Mouse (Mus musculus) adrenal gland, postnatal 10 days (tissue): ENCODE measurements around the gene Gm9844. TPM values are rescaled to one million over a fixed set of nuclear protein-coding genes. Genes with fewer than 3 reads are reported as not detected.

Experiments
- DNase-seq: peaks from one replicate; pipeline ENCODE4 v3.0.0; 2021; ENCODE audit warnings: mixed read lengths
- total RNA-seq, 2 experiments: library from RNA; stranded (reverse); gene quantifications; 2 replicates each; pipeline ENCODE4 v1.2.3; 2021

Gm9844 gene
- total RNA-seq, 2 experiments from 2014 or later = 2.6 TPM; not detected in 1

DNA sequence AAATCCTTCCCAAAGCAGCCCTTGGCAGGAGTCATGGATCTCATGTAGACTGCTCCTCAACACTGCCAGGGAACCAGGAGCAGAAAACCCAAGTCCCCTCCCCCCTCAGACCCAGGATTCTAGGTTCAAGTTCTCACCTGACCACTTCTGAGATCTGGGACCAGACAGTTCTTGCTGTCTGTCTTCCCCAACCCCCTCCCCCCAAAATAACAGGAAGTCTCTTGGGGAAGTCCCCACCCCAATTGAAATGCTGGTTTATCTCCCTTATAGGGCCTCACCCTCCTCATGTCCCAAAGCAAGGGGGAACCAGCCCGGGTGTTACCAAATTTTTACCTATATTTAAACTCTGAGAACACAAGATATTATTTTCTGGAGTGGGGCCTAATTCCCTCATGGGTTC, 39.8 kb downstream of the Gm9844 start:
- DNase-seq = no peak

DNA sequence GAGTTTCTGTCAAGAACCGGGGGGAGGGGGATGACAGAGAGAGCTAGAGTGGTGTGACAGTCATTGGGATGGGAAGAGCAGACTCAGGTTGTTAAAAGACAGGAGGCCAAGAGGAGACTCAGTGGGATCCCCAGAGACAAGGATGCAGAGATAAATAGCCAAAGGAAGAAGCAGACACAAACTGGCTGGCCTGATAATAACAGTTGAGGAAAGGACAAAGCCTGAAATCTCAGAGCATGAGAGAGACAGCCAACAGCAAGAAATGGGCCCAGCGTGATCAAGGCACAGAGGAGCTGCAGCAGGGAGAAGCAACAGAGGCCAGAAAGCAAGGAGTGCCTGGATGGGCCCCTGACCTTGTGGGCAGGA, 40.2 kb downstream of the Gm9844 start:
- no peak for DNase-seq

DNA sequence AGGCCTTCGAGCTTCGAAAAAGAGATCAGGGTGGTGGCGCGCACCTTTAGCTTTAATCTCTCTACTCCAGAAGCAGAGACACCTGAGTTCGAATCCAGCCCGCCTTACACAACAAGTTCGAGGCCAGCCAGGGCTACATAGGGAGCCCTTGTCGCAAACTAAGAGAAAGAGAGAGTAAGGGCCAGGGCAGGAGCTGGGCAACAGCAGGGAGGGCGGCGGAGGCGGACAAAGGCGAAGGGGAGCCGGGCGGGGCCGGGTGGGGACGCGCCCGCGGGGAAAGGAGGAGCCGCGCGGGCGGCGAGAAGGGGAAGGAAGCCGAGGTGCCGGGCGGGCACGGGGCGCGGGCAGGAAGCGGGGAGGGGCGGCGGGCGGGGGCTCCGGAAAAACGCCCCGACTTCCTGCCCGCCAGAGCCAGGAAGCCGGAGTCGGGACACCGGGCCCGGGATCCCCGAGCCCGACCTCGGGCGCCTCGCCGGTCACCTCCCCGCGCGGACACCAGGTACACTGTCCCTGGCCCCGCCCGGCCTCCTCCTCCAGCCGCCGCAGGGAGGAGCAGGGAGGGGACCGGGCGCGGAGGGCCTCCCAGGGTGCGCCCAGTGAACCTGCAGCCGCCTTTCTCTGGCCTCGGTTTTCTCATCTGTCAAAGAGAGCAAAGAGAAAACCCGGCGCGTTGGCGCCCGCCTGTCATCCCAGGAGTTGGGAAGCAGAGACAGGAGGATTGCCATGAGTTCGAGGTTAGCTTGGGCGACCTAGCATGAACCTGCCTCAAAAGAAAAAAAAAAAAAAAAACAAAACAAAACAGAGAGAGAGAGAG, 40.8 kb downstream of the Gm9844 start, which contains the start of gene Arhgef1:
Gene Arhgef1, plus strand, starts transcription at position 283 of the 814 bp plus-strand sequence.
- DNase-seq = peak; percentile 79

DNA sequence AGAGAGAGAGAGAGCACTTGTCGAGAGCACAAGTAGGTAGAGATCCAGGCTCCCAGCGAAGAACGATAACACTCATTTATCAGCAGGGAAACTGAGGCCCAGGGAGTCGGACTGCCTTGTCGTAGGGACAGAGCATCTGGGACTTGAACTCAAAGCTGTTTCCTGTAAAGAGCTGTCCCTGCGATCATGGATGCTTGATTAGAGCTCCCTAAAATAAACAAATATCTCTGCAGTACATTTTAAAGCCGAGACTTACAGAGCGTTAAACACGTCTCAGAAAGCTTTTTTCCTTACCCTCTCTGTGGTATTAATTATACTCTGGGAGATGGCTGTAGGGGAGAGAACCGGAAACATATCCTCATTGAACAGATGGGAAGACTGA, 41.4 kb downstream of the Gm9844 start:
- DNase-seq = no peak

DNA sequence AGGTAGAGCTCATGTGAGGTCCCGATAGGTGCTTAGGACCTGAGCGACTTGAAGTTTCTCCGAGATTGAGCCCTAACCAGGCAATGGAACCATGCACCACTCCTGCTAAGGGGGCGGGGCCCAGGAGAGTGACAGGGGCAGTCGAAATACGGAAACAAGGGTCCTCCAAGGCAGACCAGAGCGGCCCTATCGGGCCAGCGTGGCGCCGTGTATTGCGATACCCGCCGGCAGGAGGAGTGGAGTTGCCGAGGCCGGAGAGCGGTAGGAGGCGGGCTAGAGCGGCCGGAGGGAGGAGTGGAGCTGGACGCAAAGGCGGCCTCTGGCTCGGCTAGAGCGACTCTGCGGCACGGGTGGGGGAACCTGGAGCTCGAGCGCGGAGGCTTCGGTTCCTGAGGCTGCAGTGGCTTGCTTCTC, 42.1 kb downstream of the Gm9844 start:
- peak; percentile 98 for DNase-seq

DNA sequence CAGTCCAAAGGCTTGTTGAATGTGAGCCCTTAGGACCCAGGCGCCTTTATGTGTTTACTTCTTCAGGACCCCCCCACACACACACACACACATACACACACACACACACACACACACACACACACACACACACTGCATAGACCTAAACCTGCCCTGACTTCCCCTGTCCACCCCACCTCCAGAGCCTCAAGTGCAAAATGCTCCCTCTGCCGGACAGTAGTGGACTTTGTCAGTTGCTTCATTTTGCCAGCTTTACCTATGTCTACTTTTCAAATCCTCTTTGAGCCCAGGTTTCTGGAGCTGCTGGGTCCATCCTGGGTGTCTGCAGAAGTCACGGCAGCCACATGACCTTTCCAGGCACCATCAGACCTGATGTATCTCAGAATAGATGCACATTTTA, 42.9 kb downstream of the Gm9844 start:
- DNase-seq = peak; percentile 75

DNA sequence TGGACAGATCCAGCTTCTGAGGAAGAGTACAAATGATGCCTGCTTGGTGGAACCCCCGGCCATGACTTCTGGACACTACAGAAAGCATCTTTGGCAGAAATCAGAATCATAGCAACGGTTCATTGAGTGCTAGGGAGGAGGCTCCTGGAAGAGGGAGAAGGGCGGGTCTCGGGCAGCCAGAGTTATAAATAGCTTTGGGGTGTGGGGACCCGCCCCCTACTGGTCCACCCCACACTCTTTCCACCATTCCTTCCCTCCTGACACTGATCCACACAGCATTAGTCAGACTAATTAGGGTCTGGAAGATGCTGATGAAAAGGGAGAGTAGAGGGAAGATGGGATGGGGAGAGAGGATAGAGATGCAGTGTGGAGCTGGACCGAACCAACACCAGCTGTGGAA, 44.5 kb downstream of the Gm9844 start:
- no peak for DNase-seq

DNA sequence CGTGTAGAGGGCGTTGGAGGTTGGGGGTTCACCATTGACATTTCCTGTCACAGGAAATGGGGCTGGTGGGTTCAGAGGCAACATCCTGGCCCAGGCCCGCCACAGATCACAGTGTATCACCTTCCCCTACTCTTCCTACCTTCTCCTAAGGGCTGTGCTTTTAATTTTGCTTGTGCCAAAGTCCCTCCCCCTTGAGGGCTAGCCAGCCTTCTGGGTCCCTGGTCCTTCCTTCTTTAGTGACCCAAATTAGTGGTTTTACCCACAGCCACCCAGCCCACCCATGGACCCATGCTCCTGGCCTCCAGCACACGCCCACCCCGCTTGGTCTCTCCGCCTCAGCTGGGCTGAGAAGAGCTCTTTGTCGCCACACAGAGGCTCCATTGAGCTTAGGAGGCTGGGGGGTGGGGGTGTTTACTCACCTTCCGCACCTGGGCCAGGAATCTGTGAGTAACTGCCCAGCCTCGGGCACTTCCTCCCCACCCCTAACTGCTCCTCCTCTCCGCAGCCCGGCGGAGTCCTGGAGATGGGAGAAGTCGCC, 45.3 kb downstream of the Gm9844 start:
- no peak for DNase-seq

Other genes starting within 250 kb of the Gm9844 start
- under 1 TPM; 0.24 to 0.27 TPM for gene Lypd3, start 225.7 kb upstream of the Gm9844 start, total RNA-seq
- not detected for gene Tex101, start 185.5 kb upstream of the Gm9844 start, total RNA-seq
- gene BC049730, start 153.0 kb upstream of the Gm9844 start, total RNA-seq = not detected
- gene Gm4763, start 135.3 kb upstream of the Gm9844 start, total RNA-seq = not detected
- gene Cd177, start 101.9 kb upstream of the Gm9844 start, total RNA-seq = 1 to 10 TPM; 1.3 to 2.1 TPM
- gene Ceacam10, start 85.0 kb upstream of the Gm9844 start, total RNA-seq = under 1 TPM in 1 of 2 experiments, not detected in 1; 0.75 TPM
- gene Lypd4, start 7.7 kb downstream of the Gm9844 start, total RNA-seq = not detected
- not detected for gene Dmrtc2, start 7.8 kb downstream of the Gm9844 start, total RNA-seq
- 1,000 to 10,000 TPM; 1,109 to 1,195 TPM for gene Rps19, start 22.2 kb downstream of the Gm9844 start, total RNA-seq
- gene Cd79a, start 35.2 kb downstream of the Gm9844 start, total RNA-seq = 1 to 10 TPM; 9.6 to 9.8 TPM
- 100 to 1,000 TPM in 1 of 2 experiments, 10 to 100 TPM in 1; 93.0 to 137 TPM for gene Arhgef1, start 40.7 kb downstream of the Gm9844 start, total RNA-seq
- gene Gm4881, start 82.3 kb downstream of the Gm9844 start, total RNA-seq = not detected
- 100 to 1,000 TPM; 222 to 234 TPM for gene Rabac1, start 110.5 kb downstream of the Gm9844 start, total RNA-seq
- gene Atp1a3, start 143.7 kb downstream of the Gm9844 start, total RNA-seq = 10 to 100 TPM; 26.2 to 42.2 TPM
- 10 to 100 TPM; 16.1 to 25.3 TPM for gene Grik5, start 210.1 kb downstream of the Gm9844 start, total RNA-seq
- gene Zfp574, start 210.4 kb downstream of the Gm9844 start, total RNA-seq = 10 to 100 TPM; 18.3 to 18.5 TPM